Mouse (Mus musculus): ENCODE measurements around the gene Dip2c. TPM values are rescaled to one million over a fixed set of nuclear protein-coding genes. Genes with fewer than 3 reads are reported as not detected.

Gene Dip2c
- polyA plus RNA-seq, 1 experiment: 0.15 TPM

GRCm38 (mm10) chr13:9405399-9405798 lies 129.1 kb downstream of the Dip2c start:
- Histone ChIP-seq H3K4me3 (replicated peaks) (no peak overlapping the region), H3K27me3 (replicated peaks) (no peaks in the 10 kb centered on the region), H3K4me1 (no peaks in the 10 kb centered on the region), H3K9me3 (peaks cover 5% of the 10 kb centered on the region; the same call in 1 of the 2 replicates), H3K36me3 (replicated peaks; ENCODE audit: low read length) (no peaks in the 10 kb centered on the region)
- no peak for TF ChIP-seq GATA1 (IDR thresholded peaks at IDR 0.05; ENCODE audit: borderline replicate concordance, low read length)
- no peak for TF ChIP-seq FLI1 (IDR thresholded peaks at IDR 0.05; ENCODE audit: low read length)

GRCm38 (mm10) chr13:9408983-9409382 lies 132.7 kb downstream of the Dip2c start:
- no peak overlapping the region for H3K4me3 ChIP-seq (replicated peaks)
- H3K27me3 ChIP-seq (replicated peaks): no peaks in the 10 kb centered on the region
- no peaks in the 10 kb centered on the region for H3K9me3 ChIP-seq
- no peaks in the 10 kb centered on the region for H3K36me3 ChIP-seq (replicated peaks; ENCODE audit: low read length)
- H3K4me1 ChIP-seq: no peaks in the 10 kb centered on the region
- TF ChIP-seq FLI1 (IDR thresholded peaks at IDR 0.05; ENCODE audit: low read length) (no peak), GATA1 (IDR thresholded peaks at IDR 0.05; ENCODE audit: borderline replicate concordance, low read length) (no peak)

- Histone ChIP-seq H3K27me3 (replicated peaks) (no peaks in the 10 kb centered on the region), H3K36me3 (replicated peaks; ENCODE audit: low read length) (no peaks in the 10 kb centered on the region), H3K9me3 (no peaks in the 10 kb centered on the region), H3K4me1 (peaks cover 12% of the 10 kb centered on the region; the same call in 1 of the 2 replicates), H3K4me3 (replicated peaks) (no peak overlapping the region)
- no peak for TF ChIP-seq FLI1 (IDR thresholded peaks at IDR 0.05; ENCODE audit: low read length)
- no peak for TF ChIP-seq GATA1 (IDR thresholded peaks at IDR 0.05; ENCODE audit: borderline replicate concordance, low read length)
These were observed 142.1 kb downstream of the Dip2c start for GRCm38 (mm10) chr13:9418441-9418840.

- Histone ChIP-seq H3K9me3 (no peaks in the 10 kb centered on the region), H3K4me1 (peaks cover 18% of the 10 kb centered on the region), H3K36me3 (replicated peaks; ENCODE audit: low read length) (no peaks in the 10 kb centered on the region), H3K4me3 (replicated peaks) (no peak overlapping the region), H3K27me3 (replicated peaks) (no peaks in the 10 kb centered on the region)
- TF ChIP-seq GATA1 (IDR thresholded peaks at IDR 0.05; ENCODE audit: borderline replicate concordance, low read length) (no peak), FLI1 (IDR thresholded peaks at IDR 0.05; ENCODE audit: low read length) (no peak)
These were observed 142.9 kb downstream of the Dip2c start for GRCm38 (mm10) chr13:9419213-9419612.

- no peak for TF ChIP-seq FLI1 (IDR thresholded peaks at IDR 0.05; ENCODE audit: low read length)
- no peak for TF ChIP-seq GATA1 (IDR thresholded peaks at IDR 0.05; ENCODE audit: borderline replicate concordance, low read length)
- Histone ChIP-seq H3K4me1 (peaks cover 31% of the 10 kb centered on the region), H3K27me3 (replicated peaks) (no peaks in the 10 kb centered on the region), H3K9me3 (no peaks in the 10 kb centered on the region), H3K36me3 (replicated peaks; ENCODE audit: low read length) (no peaks in the 10 kb centered on the region), H3K4me3 (replicated peaks) (no peak overlapping the region)
These were observed 145.6 kb downstream of the Dip2c start for GRCm38 (mm10) chr13:9421949-9422348.

- TF ChIP-seq FLI1 (IDR thresholded peaks at IDR 0.05; ENCODE audit: low read length): no peak
- TF ChIP-seq GATA1 (IDR thresholded peaks at IDR 0.05; ENCODE audit: borderline replicate concordance, low read length): no peak
- Histone ChIP-seq H3K36me3 (replicated peaks; ENCODE audit: low read length) (no peaks in the 10 kb centered on the region), H3K27me3 (replicated peaks) (no peaks in the 10 kb centered on the region), H3K4me3 (replicated peaks) (no peak overlapping the region), H3K9me3 (no peaks in the 10 kb centered on the region), H3K4me1 (peaks cover 40% of the 10 kb centered on the region)
These were observed 146.5 kb downstream of the Dip2c start for GRCm38 (mm10) chr13:9422876-9423275.

GRCm38 (mm10) chr13:9424434-9424833 lies 148.1 kb downstream of the Dip2c start:
- TF ChIP-seq FLI1 (IDR thresholded peaks at IDR 0.05; ENCODE audit: low read length): no peak
- TF ChIP-seq GATA1 (IDR thresholded peaks at IDR 0.05; ENCODE audit: borderline replicate concordance, low read length): no peak
- peaks cover 48% of the 10 kb centered on the region for H3K4me1 ChIP-seq
- H3K9me3 ChIP-seq: no peaks in the 10 kb centered on the region

GRCm38 (mm10) chr13:9426267-9426666 lies 149.9 kb downstream of the Dip2c start:
- no peak for TF ChIP-seq GATA1 (IDR thresholded peaks at IDR 0.05; ENCODE audit: borderline replicate concordance, low read length)
- TF ChIP-seq FLI1 (IDR thresholded peaks at IDR 0.05; ENCODE audit: low read length): no peak
- peaks cover 3% of the 10 kb centered on the region for H3K36me3 ChIP-seq (replicated peaks; ENCODE audit: low read length)
- H3K4me1 ChIP-seq: peaks cover 56% of the 10 kb centered on the region
- H3K9me3 ChIP-seq: peaks cover 2% of the 10 kb centered on the region; the same call in 1 of the 2 replicates
- H3K27me3 ChIP-seq (replicated peaks): no peaks in the 10 kb centered on the region
- no peak overlapping the region for H3K4me3 ChIP-seq (replicated peaks)

More at GRCm38 (mm10) chr13:9424434-9424833, 148.1 kb downstream of the Dip2c start:
- Histone ChIP-seq H3K27me3 (replicated peaks) (no peaks in the 10 kb centered on the region), H3K36me3 (replicated peaks; ENCODE audit: low read length) (no peaks in the 10 kb centered on the region), H3K4me3 (replicated peaks) (no peak overlapping the region)

- H3K9me3 ChIP-seq: peaks cover 4% of the 10 kb centered on the region; the same call in 1 of the 2 replicates
- no peak overlapping the region for H3K4me3 ChIP-seq (replicated peaks)
- peaks cover 3% of the 10 kb centered on the region for H3K36me3 ChIP-seq (replicated peaks; ENCODE audit: low read length)
- H3K27me3 ChIP-seq (replicated peaks): no peaks in the 10 kb centered on the region
- TF ChIP-seq GATA1 (IDR thresholded peaks at IDR 0.05; ENCODE audit: borderline replicate concordance, low read length) (no peak), FLI1 (IDR thresholded peaks at IDR 0.05; ENCODE audit: low read length) (no peak)
- peaks cover 54% of the 10 kb centered on the region for H3K4me1 ChIP-seq
These were observed 150.5 kb downstream of the Dip2c start for GRCm38 (mm10) chr13:9426779-9427178.

- Histone ChIP-seq H3K27me3 (replicated peaks) (no peaks in the 10 kb centered on the region), H3K9me3 (peaks cover 4% of the 10 kb centered on the region; the same call in 1 of the 2 replicates), H3K4me1 (peaks cover 38% of the 10 kb centered on the region), H3K36me3 (replicated peaks; ENCODE audit: low read length) (peaks cover 3% of the 10 kb centered on the region), H3K4me3 (replicated peaks) (peak overlapping the region; percentile 69)
- TF ChIP-seq GATA1 (IDR thresholded peaks at IDR 0.05; ENCODE audit: borderline replicate concordance, low read length): no peak
- TF ChIP-seq FLI1 (IDR thresholded peaks at IDR 0.05; ENCODE audit: low read length): no peak
These were observed 153.6 kb downstream of the Dip2c start for GRCm38 (mm10) chr13:9429884-9430283.

Measured in megakaryocyte, embryonic 14.5 days (primary cell).